Mouse (Mus musculus): ENCODE measurements around the gene Ccin. TPM values are rescaled to one million over a fixed set of nuclear protein-coding genes. Genes with fewer than 3 reads are reported as not detected.

Gene Ccin
- not detected for total RNA-seq (2021)
- long read RNA-seq, experiment 1: 0 reads
- long read RNA-seq, experiment 2: 0 reads

DNA sequence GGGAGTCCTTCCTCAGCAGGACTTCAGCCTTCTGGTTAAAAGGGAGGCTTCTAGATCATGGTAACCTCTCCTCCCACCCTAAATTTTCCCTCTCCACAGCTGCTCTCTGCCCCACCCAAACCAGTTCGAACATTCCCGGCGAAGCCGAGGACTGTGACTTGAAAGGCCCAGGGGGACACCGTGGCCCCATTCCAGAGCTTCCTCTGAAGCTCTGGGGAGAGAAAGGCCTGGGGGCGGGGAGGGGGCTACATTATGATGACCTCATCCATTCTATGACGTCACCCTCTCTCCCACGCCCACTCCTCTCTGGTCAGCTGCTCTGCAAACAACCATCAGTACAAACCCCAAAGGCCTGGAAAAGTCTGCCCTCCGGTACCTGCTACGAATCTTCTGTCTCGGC, at the start of gene Ccin:
Gene Ccin, plus strand, starts transcription at position 303 of the 400 bp plus-strand sequence.
- DNase-seq (ENCODE audit: low spot score in 2 of 2): no peak

GRCm38 (mm10) chr4:43936186-43936585, 47.1 kb upstream of the Ccin start:
- no peak for DNase-seq (ENCODE audit: low spot score in 2 of 2)

DNA sequence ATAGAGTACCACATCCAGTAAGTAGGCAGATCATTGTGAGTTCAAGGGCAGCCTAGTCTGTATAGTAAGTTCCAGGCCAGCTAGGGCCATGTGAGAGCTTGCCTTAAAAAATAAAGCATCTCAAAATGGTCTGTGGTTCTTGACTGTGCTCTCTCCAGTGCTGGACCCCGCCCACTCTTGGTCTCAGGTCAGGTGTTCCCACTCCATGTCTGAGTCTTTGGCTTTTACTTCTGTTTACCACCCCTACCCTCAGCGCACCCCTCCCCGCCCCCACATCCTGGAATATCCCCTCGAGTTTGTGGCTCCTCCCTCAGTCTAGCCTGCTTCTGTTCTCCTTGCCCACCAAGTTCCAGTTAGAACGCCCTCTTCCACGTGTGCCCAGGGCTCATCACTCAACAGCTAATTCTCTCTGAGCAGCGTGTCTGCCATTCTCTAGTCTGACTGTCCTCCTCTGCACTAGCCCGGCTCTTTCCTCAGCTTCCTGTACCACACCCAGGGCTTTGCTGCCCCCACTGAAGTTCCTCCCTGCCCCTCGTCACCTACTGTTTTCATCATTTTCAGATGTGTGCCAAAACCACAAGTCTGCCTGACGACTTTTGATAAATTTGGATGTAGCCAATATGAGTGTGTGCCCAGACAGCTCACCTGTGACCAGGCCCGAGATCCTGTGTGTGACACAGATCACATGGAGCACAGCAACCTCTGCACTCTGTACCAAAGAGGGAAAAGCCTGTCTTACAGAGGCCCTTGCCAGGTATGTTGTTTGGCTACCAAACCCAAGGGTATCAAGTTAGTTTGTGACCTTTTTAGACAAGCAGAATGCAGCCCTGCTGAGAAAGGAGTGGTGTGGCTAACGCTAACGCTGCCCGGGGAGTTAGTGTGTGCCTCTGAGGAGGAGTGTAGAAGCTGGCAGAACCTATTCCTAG, 46.3 kb upstream of the Ccin start:
- no peak for DNase-seq (ENCODE audit: low spot score in 2 of 2)

DNA sequence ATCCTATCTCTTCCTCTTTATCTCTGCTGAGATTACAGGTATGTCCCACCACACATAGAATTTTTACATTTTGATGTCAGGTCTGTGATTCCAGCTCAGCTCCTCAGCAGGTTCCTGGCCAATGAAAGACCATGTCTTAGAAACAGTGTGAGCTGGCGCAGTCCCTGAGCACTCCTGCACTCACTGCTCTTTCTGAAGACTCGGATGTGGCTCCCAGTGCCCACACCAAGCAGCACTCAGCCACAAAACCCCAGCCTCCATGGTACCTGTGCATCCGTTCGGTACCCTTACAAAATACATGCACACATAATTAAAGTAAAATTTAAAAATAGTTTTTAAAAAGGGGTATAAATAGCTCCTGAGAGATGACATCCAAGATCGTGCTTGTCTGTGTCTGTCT, 42.0 kb upstream of the Ccin start:
- DNase-seq (ENCODE audit: low spot score in 2 of 2): no peak

DNA sequence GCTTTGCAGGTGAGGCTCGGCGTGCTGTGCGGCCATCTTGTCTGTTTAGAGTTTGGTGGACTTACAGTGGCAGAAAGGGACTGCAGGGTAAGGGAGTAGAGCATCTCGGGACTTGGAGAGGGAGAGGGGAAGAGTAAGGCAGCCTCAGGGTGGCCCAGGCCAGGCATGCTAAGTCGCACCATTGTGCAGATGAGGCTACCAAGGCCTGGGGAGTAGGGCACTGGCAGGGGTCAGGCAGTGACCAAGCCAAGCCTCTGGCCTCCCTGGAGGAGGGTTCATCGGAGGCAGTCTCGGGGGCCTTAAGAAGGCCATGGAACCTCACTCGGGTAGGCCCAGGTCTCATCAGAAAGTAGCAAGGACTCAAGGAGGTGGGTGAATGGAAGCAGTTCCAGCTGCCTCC, 40.9 kb upstream of the Ccin start:
- DNase-seq (ENCODE audit: low spot score in 2 of 2): no peak

DNA sequence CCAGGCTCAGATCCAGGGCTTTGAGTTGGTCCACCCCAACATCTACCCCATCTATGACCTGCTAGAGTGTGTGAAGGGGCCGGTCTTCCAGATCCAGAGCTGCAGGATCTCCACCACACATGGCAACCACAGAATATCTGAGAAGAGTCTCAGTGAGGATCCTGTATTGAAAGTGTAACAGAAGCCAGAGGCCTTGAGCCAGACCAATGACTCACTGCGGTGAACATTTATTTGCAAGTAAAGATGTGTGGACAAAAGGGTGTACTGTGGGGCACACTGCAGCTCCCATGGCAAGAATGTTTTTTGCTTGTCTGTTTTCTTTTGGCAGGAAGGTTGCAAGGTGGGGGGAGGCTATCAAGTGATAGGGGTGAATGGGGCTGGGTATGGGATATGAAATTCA, 35.7 kb upstream of the Ccin start:
- peak in 1 of 2 experiments; percentile 15 for DNase-seq (ENCODE audit: low spot score in 2 of 2)

DNA sequence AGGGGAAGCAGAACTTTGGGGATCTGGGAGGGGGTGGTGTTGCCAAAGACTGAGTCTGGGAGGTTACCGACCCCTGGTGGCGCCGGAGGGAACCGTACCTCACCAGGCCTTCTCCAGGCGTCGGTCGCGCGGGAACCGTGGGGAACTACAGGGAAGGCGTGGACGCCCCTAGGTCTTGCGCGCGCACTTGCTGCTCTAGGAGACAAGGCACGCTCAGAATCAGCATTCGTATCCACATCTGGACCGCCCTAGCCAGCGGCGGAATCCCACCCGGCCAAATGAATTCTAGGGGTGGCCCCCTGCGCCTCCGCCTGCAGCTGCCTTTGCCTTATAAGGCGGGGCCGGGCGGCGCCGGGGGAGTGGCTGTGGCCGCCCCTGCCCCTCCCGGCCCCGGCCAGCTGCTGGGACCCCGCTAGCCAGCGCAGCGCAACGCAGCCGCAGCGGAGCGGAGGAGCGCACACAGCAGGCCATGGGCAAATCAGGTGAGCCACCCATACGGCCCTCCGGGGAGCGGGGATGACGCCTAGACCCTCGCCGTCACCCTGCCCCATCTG, 25.9 kb upstream of the Ccin start, which contains the start of gene Glipr2:
Gene Glipr2, plus strand, starts transcription at position 110 of the 554 bp plus-strand sequence.
- peak; percentile 67 to 75 for DNase-seq (ENCODE audit: low spot score in 2 of 2)

- DNase-seq (ENCODE audit: low spot score in 2 of 2): peak in 1 of 2 experiments; percentile 38
Measured at GRCm38 (mm10) chr4:43957846-43958461, 25.3 kb upstream of the Ccin start.

DNA sequence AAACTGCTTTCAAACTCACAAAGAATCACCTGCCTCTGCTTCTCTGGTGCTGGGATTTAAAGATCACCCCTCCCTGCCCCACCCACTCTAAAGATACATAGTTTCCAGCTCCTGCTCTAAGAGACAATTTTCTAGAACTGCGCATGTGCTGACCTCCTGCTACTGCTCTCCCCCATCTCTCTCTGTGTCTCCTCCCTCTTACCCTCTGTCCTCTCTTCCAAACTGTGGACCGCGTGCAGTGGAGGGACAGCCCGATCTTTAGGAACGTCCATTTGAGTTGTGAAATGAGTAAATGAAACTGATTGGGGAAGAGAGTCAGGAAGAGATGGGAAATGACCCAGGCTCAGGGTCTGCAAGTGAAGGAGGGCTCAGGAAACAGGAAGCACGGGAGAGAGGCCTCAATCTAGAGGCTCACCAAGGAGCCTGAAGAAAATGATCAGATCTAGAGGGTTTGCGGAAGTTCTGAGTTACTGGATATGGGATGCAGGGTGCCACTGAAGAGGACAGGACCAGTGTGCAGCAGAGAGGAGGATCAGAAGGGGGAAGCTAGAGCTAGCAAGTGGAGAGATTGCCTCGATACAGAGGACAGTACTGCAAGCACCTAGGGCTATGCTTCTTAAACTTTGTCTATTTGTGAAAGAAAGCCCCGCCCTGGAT, 23.6 kb upstream of the Ccin start:
- DNase-seq (ENCODE audit: low spot score in 2 of 2): no peak

GRCm38 (mm10) chr4:43960207-43960606, 23.1 kb upstream of the Ccin start:
- DNase-seq (ENCODE audit: low spot score in 2 of 2): no peak

GRCm38 (mm10) chr4:43964326-43964833, 18.9 kb upstream of the Ccin start:
- no peak for DNase-seq (ENCODE audit: low spot score in 2 of 2)

- DNase-seq (ENCODE audit: low spot score in 2 of 2): no peak
Measured at GRCm38 (mm10) chr4:43964951-43965684, 18.2 kb upstream of the Ccin start.

GRCm38 (mm10) chr4:43965856-43966535, 17.3 kb upstream of the Ccin start:
- no peak for DNase-seq (ENCODE audit: low spot score in 2 of 2)

DNA sequence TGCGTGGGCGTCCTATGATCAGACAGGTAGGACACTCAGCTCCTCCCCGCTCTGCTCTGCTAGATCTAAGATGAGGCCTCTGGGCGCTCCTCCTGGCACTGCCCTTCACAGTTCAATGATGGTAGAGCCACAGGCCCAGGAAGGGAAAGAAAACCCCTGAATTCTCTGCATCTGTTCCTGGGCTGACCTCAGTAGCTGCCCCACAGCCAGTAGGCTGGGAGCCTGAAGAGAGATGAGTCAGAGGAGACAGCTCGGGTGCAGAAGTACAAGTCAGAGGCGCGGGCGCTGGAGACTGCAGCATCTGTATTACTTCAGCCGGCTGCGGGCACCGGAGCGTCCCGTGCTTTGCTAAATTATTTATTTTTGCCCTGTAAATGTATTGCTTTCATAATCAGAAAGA, 14.6 kb upstream of the Ccin start:
- DNase-seq (ENCODE audit: low spot score in 2 of 2): peak; percentile 62 to 63

GRCm38 (mm10) chr4:43969373-43969772, 13.9 kb upstream of the Ccin start:
- no peak for DNase-seq (ENCODE audit: low spot score in 2 of 2)

- no peak for DNase-seq (ENCODE audit: low spot score in 2 of 2)
Measured at GRCm38 (mm10) chr4:43970393-43971330, 12.6 kb upstream of the Ccin start.

DNA sequence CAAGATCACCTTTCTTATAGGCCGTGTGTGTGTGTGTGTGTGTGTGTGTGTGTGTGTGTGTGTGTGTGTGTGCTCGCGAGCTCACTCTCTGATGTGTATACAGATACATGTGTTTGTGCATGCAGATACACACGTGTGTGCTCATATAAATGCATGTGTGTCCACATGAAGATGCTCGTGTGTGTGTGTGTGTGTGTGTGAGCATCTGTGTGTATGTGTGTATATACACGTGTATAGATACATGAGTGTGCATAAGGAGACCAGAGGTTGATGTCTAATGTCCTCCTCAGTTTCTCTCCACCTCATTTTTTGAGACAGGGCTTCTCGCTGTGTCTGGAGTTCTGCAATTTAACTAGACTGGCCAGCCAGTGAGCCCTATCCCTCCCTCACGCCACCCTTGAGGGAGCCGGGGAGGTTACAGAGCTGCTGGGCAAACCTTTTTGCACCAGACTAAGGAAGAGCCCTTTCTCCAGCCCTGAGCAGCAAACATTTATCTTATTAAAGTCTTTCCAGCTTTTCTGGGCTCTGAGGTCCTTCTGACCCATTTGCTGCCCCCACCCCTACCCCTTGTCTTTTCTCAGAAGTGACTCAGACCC, 11.6 kb upstream of the Ccin start:
- DNase-seq (ENCODE audit: low spot score in 2 of 2): no peak

DNA sequence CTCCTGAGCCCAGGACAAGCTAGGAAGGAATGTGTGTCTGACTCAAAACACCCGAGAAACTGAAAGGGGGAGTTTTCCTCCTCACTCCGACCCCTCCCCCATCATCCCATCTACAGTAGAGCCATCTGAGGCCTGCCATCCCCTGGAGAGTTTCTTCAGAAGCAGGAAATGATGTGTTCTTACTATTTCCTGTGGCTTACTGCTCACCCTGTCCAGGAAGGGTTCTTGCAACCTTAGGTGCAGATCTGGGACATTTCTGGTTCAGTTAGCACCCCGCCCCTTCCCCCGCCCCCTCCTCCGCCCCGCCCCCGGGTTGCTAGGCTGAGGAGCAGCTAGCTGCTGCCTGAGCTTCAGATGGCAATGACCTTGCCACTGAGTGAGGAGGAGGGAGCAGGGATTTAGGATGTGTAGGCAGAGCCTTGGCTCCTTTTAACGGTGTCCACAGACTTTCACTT, 11.1 kb upstream of the Ccin start:
- no peak for DNase-seq (ENCODE audit: low spot score in 2 of 2)
